Mouse (Mus musculus): ENCODE results near the gene Iqcf3. TPM values are rescaled to one million over a fixed set of nuclear protein-coding genes. Genes with fewer than 3 reads are reported as not detected.
"Not testable (repeated sequence)": the region's sequence is repeated elsewhere in the genome, so short reads cannot be mapped to it uniquely, and the experiment has no call there.

Iqcf3 gene
- not detected in 2 replicates for polyA plus RNA-seq (2015; fragmentation: Nextera tagmentation; extraction: Ambion mirVana)

GRCm38 (mm10) chr9:106561531-106561930 is at the start of gene Iqcf3:
Gene Iqcf3 (minus strand): TSS chr9:106561631.
- 91% methylated on average over 5 of the region's 5 CpGs for WGBS
- Histone ChIP-seq H3K9ac (no peak within 1 kb of the TSS), H3K36me3 (no peaks in the 10 kb centered on the region), H3K4me1 (replicated peaks) (no peaks in the 10 kb centered on the region), H3K9me3 (no peaks in the 10 kb centered on the region), H3K4me3 (no peak within 1 kb of the TSS), H3K27ac (replicated peaks) (no peak within 1 kb of the TSS), H3K4me2 (no peak within 1 kb of the TSS), H3K27me3 (no peaks in the 10 kb centered on the region)
- ATAC-seq (ENCODE audit: low FRiP score, low read depth), result no peak

GRCm38 (mm10) chr9:106610727-106611126 is 49.3 kb upstream of the Iqcf3 start:
- Histone ChIP-seq H3K4me3 (no peak overlapping the region), H3K27ac (replicated peaks) (no peak overlapping the region), H3K4me2 (no peak overlapping the region), H3K9me3 (no peaks in the 10 kb centered on the region), H3K27me3 (no peaks in the 10 kb centered on the region), H3K36me3 (no peaks in the 10 kb centered on the region), H3K9ac (no peak overlapping the region), H3K4me1 (replicated peaks) (no peaks in the 10 kb centered on the region)
- 80% methylated on average over 4 of the region's 4 CpGs for WGBS
- ATAC-seq (ENCODE audit: low FRiP score, low read depth), result no peak

GRCm38 (mm10) chr9:106600546-106600945 is 39.1 kb upstream of the Iqcf3 start:
- H3K4me2 ChIP-seq, result no peak overlapping the region
- no peak overlapping the region for H3K4me3 ChIP-seq
- ATAC-seq (ENCODE audit: low FRiP score, low read depth), result no peak
- no peaks in the 10 kb centered on the region for H3K27me3 ChIP-seq
- no peaks in the 10 kb centered on the region for H3K9me3 ChIP-seq
- WGBS, result 21% methylated on average over 8 of the region's 8 CpGs
- H3K4me1 ChIP-seq (replicated peaks), result no peaks in the 10 kb centered on the region
- no peak overlapping the region for H3K27ac ChIP-seq (replicated peaks)
- H3K9ac ChIP-seq, result no peak overlapping the region
- H3K36me3 ChIP-seq, result no peaks in the 10 kb centered on the region

- H3K4me1 ChIP-seq (replicated peaks), result no peaks in the 10 kb centered on the region
- H3K36me3 ChIP-seq, result no peaks in the 10 kb centered on the region
- no peak overlapping the region for H3K4me3 ChIP-seq
- no peak overlapping the region for H3K4me2 ChIP-seq
- H3K27ac ChIP-seq (replicated peaks), result no peak overlapping the region
- H3K27me3 ChIP-seq, result no peaks in the 10 kb centered on the region
- no peaks in the 10 kb centered on the region for H3K9me3 ChIP-seq
- H3K9ac ChIP-seq, result no peak overlapping the region
- no peak for ATAC-seq (ENCODE audit: low FRiP score, low read depth)
- 39% methylated on average over 7 of the region's 7 CpGs for WGBS
These were observed 37.0 kb upstream of the Iqcf3 start for GRCm38 (mm10) chr9:106598466-106598865.

- Histone ChIP-seq H3K9ac (no peak overlapping the region), H3K36me3 (no peaks in the 10 kb centered on the region), H3K4me3 (no peak overlapping the region), H3K4me2 (no peak overlapping the region), H3K4me1 (replicated peaks) (no peaks in the 10 kb centered on the region), H3K27ac (replicated peaks) (no peak overlapping the region), H3K9me3 (no peaks in the 10 kb centered on the region), H3K27me3 (no peaks in the 10 kb centered on the region)
- no peak for ATAC-seq (ENCODE audit: low FRiP score, low read depth)
- WGBS, result 63% methylated on average over 7 of the region's 7 CpGs
These were observed 34.4 kb upstream of the Iqcf3 start for GRCm38 (mm10) chr9:106595836-106596235.

GRCm38 (mm10) chr9:106595402-106595801 is 34.0 kb upstream of the Iqcf3 start:
- not testable (repeated sequence) for H3K9me3 ChIP-seq; ATAC-seq (ENCODE audit: low FRiP score, low read depth); H3K9ac ChIP-seq; H3K36me3 ChIP-seq; H3K4me3 ChIP-seq; H3K4me1 ChIP-seq (replicated peaks); H3K4me2 ChIP-seq; H3K27me3 ChIP-seq; H3K27ac ChIP-seq (replicated peaks)
- WGBS, result 11% methylated on average over 4 of the region's 4 CpGs

- Histone ChIP-seq H3K27ac (replicated peaks) (no peak overlapping the region), H3K4me1 (replicated peaks) (no peaks in the 10 kb centered on the region)
- 93% methylated on average over 5 of the region's 5 CpGs for WGBS
These were observed 30.7 kb upstream of the Iqcf3 start for GRCm38 (mm10) chr9:106592158-106592557.

GRCm38 (mm10) chr9:106582552-106582951 is 21.1 kb upstream of the Iqcf3 start:
- no peaks in the 10 kb centered on the region for H3K36me3 ChIP-seq
- 80% methylated on average over 1 of the region's 1 CpGs for WGBS
- no peaks in the 10 kb centered on the region for H3K27me3 ChIP-seq
- H3K4me2 ChIP-seq, result no peak overlapping the region
- no peaks in the 10 kb centered on the region for H3K9me3 ChIP-seq
- no peak for ATAC-seq (ENCODE audit: low FRiP score, low read depth)
- H3K4me1 ChIP-seq (replicated peaks), result no peaks in the 10 kb centered on the region
- no peak overlapping the region for H3K4me3 ChIP-seq
- no peak overlapping the region for H3K9ac ChIP-seq
- H3K27ac ChIP-seq (replicated peaks), result no peak overlapping the region

More at GRCm38 (mm10) chr9:106592158-106592557, 30.7 kb upstream of the Iqcf3 start:
- Histone ChIP-seq H3K9me3 (no peaks in the 10 kb centered on the region), H3K9ac (no peak overlapping the region), H3K4me3 (no peak overlapping the region), H3K27me3 (no peaks in the 10 kb centered on the region), H3K4me2 (no peak overlapping the region), H3K36me3 (no peaks in the 10 kb centered on the region)
- no peak for ATAC-seq (ENCODE audit: low FRiP score, low read depth)

GRCm38 (mm10) chr9:106580016-106580415 is 18.6 kb upstream of the Iqcf3 start:
- Histone ChIP-seq H3K27me3 (no peaks in the 10 kb centered on the region), H3K9me3 (no peaks in the 10 kb centered on the region), H3K4me3 (no peak overlapping the region), H3K9ac (no peak overlapping the region), H3K36me3 (no peaks in the 10 kb centered on the region), H3K27ac (replicated peaks) (no peak overlapping the region), H3K4me1 (replicated peaks) (no peaks in the 10 kb centered on the region), H3K4me2 (no peak overlapping the region)
- WGBS, result 85% methylated on average over 7 of the region's 7 CpGs
- ATAC-seq (ENCODE audit: low FRiP score, low read depth), result no peak

GRCm38 (mm10) chr9:106576112-106576511 is 14.7 kb upstream of the Iqcf3 start:
- Histone ChIP-seq H3K4me3 (no peak overlapping the region), H3K9ac (no peak overlapping the region), H3K4me1 (replicated peaks) (no peaks in the 10 kb centered on the region), H3K4me2 (no peak overlapping the region), H3K27ac (replicated peaks) (no peak overlapping the region), H3K9me3 (no peaks in the 10 kb centered on the region), H3K27me3 (no peaks in the 10 kb centered on the region), H3K36me3 (no peaks in the 10 kb centered on the region)
- no peak for ATAC-seq (ENCODE audit: low FRiP score, low read depth)
- WGBS, result 94% methylated on average over 2 of the region's 2 CpGs

GRCm38 (mm10) chr9:106573366-106573765 is 11.9 kb upstream of the Iqcf3 start:
- no peak for ATAC-seq (ENCODE audit: low FRiP score, low read depth)
- Histone ChIP-seq H3K4me1 (replicated peaks) (no peaks in the 10 kb centered on the region), H3K4me2 (no peak overlapping the region), H3K9ac (no peak overlapping the region), H3K36me3 (no peaks in the 10 kb centered on the region), H3K4me3 (no peak overlapping the region), H3K9me3 (no peaks in the 10 kb centered on the region), H3K27ac (replicated peaks) (no peak overlapping the region), H3K27me3 (no peaks in the 10 kb centered on the region)
- WGBS, result 89% methylated on average over 5 of the region's 5 CpGs

- Histone ChIP-seq H3K4me3 (no peak overlapping the region), H3K9me3 (no peaks in the 10 kb centered on the region), H3K36me3 (no peaks in the 10 kb centered on the region), H3K9ac (no peak overlapping the region), H3K27ac (replicated peaks) (no peak overlapping the region), H3K4me1 (replicated peaks) (no peaks in the 10 kb centered on the region), H3K27me3 (no peaks in the 10 kb centered on the region), H3K4me2 (no peak overlapping the region)
- no peak for ATAC-seq (ENCODE audit: low FRiP score, low read depth)
- WGBS, result 91% methylated on average over 2 of the region's 2 CpGs
These were observed 10.8 kb upstream of the Iqcf3 start for GRCm38 (mm10) chr9:106572186-106572585.

GRCm38 (mm10) chr9:106570896-106571295 is 9.5 kb upstream of the Iqcf3 start, which contains the start of gene Iqcf4:
Gene Iqcf4 (minus strand): TSS chr9:106570996.
- no peak within 1 kb of the TSS for H3K27ac ChIP-seq (replicated peaks)
- no peaks in the 10 kb centered on the region for H3K27me3 ChIP-seq
- no peaks in the 10 kb centered on the region for H3K4me1 ChIP-seq (replicated peaks)
- no peak within 1 kb of the TSS for H3K4me3 ChIP-seq
- no peak within 1 kb of the TSS for H3K9ac ChIP-seq
- no peak within 1 kb of the TSS for H3K4me2 ChIP-seq
- H3K9me3 ChIP-seq, result no peaks in the 10 kb centered on the region
- H3K36me3 ChIP-seq, result no peaks in the 10 kb centered on the region
- ATAC-seq (ENCODE audit: low FRiP score, low read depth), result no peak
- 91% methylated on average over 7 of the region's 7 CpGs for WGBS
